Mouse (Mus musculus) cerebellum, adult 11 months (tissue): ENCODE measurements around the gene Lcn5.
"Not testable (repeated sequence)": the region's sequence is repeated elsewhere in the genome, so short reads cannot be mapped to it uniquely, and the experiment has no call there.

ENCODE experiments used
- DNase-seq: peaks from one replicate; pipeline ENCODE4 v3.0.0; 2022

Gene Lcn5

DNA sequence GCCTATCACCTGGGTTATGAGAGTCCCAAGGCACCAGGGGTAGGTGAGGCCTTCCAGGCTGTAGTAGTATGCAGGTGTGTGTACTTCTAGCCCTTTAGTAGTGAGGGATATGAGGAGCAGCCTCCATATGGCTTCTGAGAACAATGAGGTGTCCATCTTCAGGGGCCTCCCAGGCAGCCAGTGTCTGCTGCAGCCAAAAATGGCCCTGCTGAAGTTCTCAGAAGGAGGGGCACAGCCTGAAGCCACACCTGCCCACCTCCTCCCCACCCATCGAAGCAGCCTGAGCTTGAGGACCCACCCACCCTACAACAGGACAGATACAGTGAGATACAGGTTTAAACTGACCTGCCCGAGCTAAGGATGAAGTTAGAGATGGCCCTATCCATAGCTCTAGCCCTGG is 24.7 kb downstream of the Lcn5 start, which contains the start of gene Lcn10:
TSS of gene Lcn10 (plus strand) at position 301 of the 400 bp plus-strand sequence.
- no peak for DNase-seq

DNA sequence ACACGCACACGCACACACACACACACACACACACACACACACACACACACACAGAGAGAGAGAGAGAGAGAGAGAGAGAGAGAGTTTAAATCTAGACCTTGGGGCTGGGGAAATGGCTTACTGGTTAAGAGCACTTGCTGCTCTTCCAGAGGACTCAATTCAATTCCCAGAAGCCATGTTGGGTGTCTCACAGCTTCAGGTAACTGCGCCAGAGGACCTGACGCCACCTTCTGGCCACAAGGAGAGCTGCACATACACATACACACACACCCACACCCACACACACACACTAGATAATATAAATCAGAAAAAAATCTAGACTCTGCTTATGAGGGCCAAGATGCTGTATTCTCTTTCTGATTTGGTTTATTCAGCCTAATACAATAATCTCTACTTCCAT is 29.2 kb downstream of the Lcn5 start:
- DNase-seq: no peak

DNA sequence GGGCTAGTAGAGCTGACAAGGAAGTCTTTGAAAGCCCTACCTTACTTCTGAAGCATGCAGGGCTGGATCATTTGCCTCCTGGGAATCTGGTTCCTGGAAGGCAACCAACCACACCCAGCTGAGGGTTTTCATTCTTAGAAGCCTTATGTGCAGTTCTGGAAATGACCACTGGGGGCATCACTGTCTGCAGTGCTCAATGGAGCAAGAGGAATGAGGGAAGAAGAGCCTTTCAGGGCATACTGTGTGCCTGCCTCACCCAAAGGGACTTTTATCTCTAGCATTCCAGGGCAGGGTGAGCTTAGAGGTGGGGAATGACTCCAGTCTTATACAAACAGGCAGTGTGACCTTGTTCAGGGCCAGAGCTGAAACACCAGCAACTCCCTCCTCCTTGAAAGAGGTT is 36.9 kb downstream of the Lcn5 start:
- DNase-seq: peak; percentile 45

DNA sequence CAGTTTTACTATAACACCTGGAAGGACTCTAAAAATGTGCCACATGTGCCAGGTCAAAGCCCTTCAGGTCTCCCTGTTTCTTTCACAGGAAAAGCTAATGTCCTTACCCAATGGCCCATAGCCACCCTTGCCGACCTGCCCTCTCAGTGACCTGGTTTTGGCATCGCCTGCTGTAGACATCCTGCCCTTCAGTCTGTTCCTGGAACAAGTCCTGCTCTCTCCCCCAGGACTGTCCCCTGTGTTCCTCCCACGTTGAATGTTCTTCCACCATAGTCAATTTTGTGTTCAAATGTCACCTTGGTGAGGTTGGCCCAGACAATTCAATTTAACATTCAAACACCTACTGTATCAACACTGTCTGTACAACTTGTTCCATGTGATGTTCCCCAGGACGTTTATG is 39.2 kb downstream of the Lcn5 start:
- no peak for DNase-seq

DNA sequence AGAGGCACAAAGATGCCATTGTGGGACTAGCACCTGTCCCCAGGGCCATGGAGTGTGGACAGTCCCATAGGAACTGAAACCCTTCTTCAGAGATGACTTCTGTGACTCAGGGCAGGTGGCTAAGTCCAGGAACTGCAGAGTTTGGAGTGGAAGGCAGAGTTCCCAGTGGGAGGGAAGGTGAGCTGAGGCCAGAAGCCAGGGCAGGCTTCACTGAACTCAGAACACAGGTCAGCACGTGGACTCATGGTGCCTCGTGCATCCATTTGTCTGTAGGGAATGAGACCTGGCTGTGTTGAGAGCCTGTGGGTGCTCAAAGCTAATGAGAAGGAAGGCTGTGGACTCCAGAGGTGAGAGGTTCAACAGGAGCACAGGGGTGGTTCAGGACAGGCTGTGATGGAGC is 40.9 kb downstream of the Lcn5 start:
- DNase-seq: no peak

DNA sequence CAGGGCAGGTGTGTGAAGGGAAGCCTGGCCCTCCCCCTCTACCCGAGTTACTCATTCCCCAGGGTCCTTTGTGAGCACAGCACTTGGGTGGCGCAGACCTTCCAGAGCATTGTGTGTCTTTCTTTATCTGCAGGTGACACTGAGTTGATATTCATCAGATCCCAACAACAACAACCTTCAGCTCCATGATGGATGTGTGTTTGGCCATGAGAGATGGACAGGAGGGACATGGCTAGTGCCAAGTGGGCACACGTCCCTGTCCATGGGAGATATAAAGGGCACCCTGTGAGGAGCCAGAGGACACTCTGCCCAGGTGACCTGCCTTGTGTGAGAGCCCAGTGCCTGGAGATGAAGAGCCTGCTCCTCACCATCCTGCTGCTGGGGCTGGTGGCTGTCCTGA is 42.0 kb downstream of the Lcn5 start, which contains the start of gene Obp2a:
TSS of gene Obp2a (plus strand) at position 301 of the 400 bp plus-strand sequence.
- DNase-seq: not testable (repeated sequence)

DNA sequence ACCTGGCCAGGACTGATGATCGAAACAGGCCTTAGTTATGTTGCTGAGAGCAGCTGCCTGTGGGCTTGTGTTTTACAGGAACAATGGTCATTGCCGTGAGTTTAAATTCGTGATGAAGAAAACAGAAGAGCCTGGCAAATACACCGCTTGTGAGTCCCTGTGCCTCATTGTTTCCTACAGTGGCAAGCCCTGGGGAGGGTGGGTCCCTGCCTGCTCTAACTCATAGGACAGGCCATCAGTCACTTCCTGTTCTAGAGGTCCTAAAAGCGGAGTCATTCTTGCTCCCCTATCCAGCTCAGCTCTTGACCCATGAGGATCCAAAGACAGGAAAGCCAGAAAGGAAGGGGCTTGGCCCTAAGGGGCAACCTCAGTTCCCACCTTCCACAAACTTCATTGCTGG is 43.2 kb downstream of the Lcn5 start:
- DNase-seq: no peak

DNA sequence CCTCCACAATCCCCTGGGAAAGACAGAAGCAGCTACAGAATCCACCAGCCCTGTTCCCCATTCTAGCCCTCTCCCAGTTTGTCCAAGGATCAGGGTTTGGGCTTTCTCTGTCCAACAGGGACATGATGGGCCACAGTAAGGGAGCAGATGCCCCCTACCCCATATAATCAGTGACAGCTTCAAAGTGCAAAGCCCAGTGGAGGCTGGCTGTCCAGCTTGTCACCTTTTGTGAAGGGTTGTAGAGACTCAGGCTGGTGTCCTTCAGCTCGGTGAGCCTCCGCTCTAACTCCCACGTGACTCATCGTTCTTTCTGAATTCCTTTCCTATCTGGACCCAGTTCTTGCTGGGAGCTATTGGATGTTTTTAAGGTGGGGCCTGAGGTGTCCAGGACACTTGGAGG is 46.0 kb downstream of the Lcn5 start:
- no peak for DNase-seq

DNA sequence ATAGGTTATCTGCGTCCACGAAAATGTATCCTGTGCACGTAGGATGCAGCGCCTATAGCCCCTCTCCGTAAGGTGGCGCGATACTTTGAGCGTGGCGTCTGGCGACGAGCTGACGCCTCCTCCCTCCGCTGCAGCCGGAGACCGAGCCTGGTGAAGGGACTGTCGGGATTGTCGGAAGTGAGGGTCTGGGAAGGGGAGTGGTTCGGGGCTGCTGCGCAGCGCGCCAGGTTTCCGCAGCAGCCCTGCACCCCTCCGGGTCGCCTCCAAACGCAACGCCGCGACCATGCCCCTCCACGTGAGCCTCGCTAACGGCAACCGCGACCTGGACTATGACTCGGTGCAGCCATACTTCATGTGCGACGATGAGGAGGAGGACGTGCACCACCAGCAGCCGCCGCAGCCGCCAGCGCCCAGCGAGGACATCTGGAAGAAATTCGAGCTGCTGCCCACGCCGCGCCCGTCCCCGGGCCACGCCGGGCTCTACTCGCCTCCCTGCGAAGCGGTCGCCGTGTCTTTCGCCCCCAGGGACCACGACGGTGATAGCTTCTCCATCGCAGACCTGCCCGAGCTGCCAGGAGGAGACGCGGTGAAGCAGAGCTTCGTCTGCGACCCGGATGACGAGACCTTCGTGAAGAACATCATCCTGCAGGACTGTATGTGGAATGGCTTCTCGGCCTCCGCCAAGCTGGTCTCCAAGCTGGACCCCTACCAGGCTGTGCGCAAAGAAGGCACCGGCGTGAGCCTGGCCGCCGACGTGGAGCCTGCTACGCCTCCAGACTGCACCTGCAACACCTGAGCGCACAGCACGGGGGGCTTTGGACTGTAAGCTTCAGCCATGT is 49.1 kb downstream of the Lcn5 start, which contains the start of gene Bmyc:
TSS of gene Bmyc (plus strand) at position 97 of the 839 bp plus-strand sequence.
- DNase-seq: peak; percentile 76

DNA sequence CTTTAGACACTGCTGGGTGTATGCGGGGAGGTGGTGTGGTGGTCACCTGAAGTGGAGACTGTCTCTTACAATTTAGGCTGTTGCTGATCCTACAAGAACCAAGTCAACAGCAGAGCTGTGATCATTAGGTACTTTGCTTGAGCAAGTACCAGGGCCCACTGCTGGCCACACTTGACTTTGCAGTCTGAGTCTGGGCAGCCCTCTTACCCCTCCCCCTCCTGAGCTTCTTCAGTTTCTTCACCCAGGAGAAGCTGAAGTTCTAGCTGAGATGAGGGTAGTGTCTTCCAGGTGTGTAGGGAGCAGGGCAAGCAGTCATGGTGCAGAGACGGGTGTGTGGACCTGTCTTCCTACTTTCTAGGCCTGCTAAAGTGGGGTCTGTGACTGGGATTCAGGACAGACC is 50.4 kb downstream of the Lcn5 start:
- peak; percentile 17 for DNase-seq

DNA sequence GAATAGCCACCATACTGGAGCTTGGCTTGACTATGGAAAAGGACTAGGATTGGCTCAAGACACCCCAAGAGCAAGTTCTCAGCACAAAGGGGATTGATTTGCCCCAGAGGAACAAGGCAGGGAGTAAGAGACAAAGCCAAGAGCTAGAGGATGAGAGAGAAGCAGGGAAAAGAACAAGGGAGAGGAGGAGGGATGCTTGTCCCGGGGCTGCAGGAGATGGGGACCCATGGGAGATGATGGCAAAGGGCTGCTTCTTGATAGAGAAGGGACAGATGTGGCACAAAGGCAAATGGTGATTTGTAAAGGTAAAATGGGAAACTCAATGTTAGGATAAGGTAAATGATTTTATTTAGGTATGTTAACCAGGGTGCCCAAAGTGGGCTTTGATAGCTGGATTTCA is 51.3 kb downstream of the Lcn5 start:
- DNase-seq: not testable (repeated sequence)

DNA sequence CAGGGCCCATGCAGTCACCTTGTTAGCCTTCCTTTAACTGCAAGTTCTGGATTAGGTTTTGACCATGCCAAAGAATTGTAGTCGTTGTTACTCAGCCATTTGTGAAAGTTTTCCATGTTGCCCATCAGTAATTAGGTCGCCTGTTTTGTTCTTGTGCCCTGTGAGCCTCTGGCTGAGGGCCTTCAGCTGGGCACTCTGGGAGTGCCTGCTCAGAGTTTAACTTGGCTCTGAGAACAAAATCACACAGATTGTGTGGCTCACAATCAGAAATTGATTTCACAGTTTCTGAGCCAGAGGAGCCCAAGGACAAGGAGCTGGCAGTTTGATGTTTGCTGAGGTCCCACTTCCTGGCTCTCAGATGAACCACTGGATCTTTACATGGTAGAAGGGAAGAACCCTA is 52.0 kb downstream of the Lcn5 start:
- DNase-seq: not testable (repeated sequence)
